Mouse (Mus musculus): ENCODE data around the gene Ninj1.

DNA sequence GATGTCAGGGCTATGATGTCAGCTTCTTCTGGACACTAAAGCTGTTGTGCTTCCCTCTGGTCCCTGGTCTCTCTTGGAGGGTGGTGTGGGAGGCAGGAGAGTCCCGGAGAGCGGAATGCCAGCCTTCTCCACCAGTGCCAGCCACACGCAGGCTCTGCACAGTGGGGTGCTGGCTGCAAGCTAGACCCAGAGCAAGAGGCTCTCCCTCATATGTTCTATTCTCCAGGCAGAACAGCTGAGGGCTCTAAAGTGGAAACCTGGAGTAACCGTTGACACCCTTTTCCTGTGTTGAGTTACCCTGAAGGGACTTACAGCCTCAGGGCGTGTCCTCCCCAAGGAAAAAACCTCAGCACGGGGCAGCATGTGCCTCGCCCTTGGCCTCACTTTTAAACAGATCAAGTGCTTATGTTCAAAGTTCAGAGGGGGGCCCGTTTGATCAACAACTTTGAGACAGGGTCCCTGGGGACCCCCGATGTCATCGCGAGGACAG is 442 bp upstream of the Ninj1 start:
- no peak for TF ChIP-seq POLR2A (IDR thresholded peaks at IDR 0.05; ENCODE audit: insufficient read length, low read depth)
- TF ChIP-seq MAX (IDR thresholded peaks at IDR 0.05; ENCODE audit: low read depth) = no peak
- no peak for TF ChIP-seq TCF12 (IDR thresholded peaks at IDR 0.05; ENCODE audit: insufficient read depth, poor library complexity, severe bottlenecking)
- no peak for TF ChIP-seq USF1 (IDR thresholded peaks at IDR 0.05; ENCODE audit: low read depth)
- TF ChIP-seq MYOG (IDR thresholded peaks at IDR 0.05; ENCODE audit: control insufficient read depth in 1 of 3, insufficient read depth in 1 of 3, insufficient read length in 2 of 3, low read depth in 2 of 3) = peak in 2 of 3 experiments; percentile 50 to 66
- TF ChIP-seq MYOD1 (IDR thresholded peaks at IDR 0.05; ENCODE audit: control insufficient read depth in 1 of 3, insufficient read length in 2 of 3, low read depth in 2 of 3) = peak in 1 of 3 experiments; percentile 59
- no peak for TF ChIP-seq CEBPB (IDR thresholded peaks at IDR 0.05; ENCODE audit: insufficient read depth, poor library complexity, severe bottlenecking)
